Mouse (Mus musculus) olfactory bulb, adult 2 months (tissue): ENCODE measurements around the gene Pfn3.

ENCODE experiments used
- CTCF ChIP-seq: fragments of 200-500 bp; IDR thresholded peaks from 2 replicates; pipeline ENCODE4 v1.5.1; 2012; ENCODE audit warnings: low read depth, mild to moderate bottlenecking, low read length, moderate library complexity; ENCODE audit not compliant: insufficient read depth
- POLR2A ChIP-seq: fragments of 200-500 bp; IDR thresholded peaks from 2 replicates; pipeline ENCODE4 v1.6.1; 2012; ENCODE audit warnings: mild to moderate bottlenecking, low read depth, low read length, moderate library complexity; ENCODE audit not compliant: insufficient read depth

DNA sequence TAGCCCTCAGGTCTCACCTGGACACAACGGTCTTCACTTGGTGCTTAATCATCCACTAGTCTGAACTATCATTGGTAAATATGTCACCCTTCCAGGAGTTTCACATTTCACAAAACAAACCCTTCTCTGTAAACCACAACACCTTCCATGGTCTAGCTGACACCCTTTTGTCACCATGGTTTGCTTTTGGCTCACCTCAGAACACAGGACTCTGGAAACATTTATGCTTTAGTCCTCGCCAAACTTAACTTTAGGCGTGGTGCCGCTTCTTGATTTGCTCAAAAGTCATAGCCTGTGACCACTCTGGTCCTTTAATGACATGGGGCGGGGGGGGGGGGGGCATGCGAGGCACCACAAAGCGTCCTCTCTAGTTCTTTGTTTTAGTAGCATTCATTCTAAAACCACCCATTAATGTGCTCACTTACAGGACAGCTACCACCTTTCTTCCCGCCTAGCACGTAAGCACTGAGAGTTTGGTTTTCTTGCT is 28.8 kb upstream of the Pfn3 start:
- TF ChIP-seq CTCF (no peak), POLR2A (no peak)
